Mouse (Mus musculus) spleen, postnatal 10 days (tissue): ENCODE measurements around the gene Insrr.

Experiments used
- DNase-seq, 2 experiments: peaks; one replicate each; pipeline ENCODE4 v3.0.0; 2021 to 2022; ENCODE audit warnings: low spot score in 2 of 2

The Insrr gene

DNA sequence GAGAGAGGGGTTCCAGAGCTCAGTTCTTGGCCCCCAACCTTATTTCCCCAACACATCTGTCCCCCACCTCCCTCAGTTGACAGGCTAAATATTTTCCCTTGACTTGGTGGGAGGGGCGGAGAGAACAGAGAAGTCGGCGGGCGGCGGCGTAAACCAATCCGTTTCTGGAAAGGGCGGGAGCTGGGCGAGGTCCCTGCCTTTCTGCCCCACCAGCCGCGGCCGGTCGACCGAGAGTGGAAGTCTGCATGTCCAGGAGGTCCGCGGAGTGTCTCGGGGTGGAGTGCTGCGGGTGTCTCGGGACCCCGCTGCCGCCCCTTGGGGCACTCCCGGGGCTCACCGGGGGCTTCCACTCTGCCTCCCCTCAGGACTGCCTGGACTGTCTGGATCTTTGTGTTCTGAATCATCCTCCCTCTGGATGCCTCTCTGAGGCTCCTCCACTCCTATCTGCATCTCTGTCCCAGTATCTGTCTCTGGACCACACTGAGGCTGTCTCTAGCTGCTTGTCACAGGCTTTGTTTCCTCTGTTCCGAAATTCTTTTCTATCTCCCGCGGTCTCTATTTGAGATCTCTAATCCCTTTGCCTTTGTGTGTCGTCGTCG, at the start of gene Insrr:
TSS of gene Insrr (plus strand) at position 216 of the 599 bp plus-strand sequence.
- DNase-seq: peak in 1 of 2 experiments; percentile 30

GRCm38 (mm10) chr3:87748431-87748830, 48.3 kb upstream of the Insrr start, which contains the start of gene Lrrc71:
Lrrc71 (minus strand) TSS chr3:87748625.
- DNase-seq: no peak

DNA sequence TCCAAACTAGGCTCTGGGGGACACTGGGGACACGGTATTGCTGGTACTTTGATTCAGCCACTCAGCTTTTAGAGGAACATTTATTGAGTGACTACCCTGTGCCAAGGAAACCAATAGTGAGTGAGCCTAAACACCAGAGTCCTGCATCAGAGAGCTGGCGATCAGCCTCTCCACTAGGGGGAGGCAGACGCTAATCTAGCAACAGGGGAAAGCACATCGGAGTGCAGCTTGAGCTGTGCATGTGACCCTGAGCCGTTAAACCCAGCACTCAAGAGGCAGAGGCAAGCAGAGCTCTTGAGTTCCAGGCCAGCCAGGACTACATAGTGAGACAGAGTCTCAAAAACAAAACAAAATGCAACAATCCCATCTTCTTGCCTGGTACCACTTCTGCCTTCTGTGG, 47.7 kb upstream of the Insrr start:
- DNase-seq: peak in 1 of 2 experiments; percentile 62

DNA sequence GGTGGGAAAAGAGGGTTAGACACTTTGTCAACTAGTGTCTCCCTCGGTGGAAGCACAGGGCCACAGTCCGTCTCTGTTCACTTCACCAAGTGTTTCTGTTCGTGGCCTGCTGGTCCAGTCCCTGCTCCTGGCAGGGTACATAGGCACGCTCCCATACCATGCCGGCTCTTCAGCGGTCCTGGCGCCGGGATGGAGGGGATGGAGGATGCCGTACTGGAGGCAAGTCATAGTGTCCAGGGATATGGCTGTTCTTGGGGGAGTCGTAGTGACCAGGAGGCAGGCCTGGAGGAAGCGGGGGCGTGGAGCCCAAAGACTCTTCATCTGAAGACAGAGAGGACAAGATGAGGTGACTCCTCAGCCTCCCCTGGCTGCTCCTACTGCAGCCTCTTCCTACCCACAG, 46.8 kb upstream of the Insrr start:
- no peak for DNase-seq

DNA sequence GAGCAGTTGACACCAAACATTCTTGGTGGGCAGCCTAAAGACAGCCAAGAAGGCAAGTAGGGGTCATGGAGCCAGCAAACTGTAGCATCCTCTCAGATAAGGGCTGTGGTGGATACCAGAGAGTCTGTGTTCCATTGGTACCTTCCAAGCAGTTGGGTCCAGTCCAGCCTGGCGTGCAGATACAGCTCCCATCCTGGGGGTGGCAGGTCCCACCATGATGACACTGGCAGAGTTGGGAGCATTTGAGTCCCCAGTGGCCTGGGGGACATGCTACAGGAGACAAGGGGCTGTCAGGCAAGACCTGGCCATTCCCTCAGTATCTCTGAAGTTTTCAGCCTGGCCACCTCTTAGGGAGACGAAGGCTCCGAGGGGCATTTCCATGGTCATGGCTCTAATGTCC, 44.2 kb upstream of the Insrr start:
- DNase-seq: no peak

- DNase-seq: no peak
Observed at GRCm38 (mm10) chr3:87753829-87754228, 42.9 kb upstream of the Insrr start.

DNA sequence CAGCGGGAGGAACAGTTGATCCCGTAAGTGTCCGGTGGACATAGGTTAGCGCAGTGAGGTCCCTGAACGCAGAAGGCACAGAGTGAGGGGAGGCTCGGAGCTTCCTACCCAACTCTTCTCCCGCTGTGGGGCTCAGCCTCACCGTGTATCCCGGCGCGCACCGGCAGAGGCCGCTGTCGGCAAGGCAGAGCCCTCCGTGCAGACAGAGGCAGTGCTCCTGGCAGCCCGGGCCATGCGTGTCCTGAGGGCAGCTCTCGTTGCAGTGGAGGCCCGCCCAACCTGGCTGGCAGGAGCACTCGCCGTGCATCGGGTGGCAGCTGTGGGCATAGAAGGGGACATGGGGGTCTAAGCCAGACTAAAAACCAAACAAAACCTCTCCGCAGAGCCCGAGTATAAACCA, 40.8 kb upstream of the Insrr start:
- peak; percentile 66 to 86 for DNase-seq

DNA sequence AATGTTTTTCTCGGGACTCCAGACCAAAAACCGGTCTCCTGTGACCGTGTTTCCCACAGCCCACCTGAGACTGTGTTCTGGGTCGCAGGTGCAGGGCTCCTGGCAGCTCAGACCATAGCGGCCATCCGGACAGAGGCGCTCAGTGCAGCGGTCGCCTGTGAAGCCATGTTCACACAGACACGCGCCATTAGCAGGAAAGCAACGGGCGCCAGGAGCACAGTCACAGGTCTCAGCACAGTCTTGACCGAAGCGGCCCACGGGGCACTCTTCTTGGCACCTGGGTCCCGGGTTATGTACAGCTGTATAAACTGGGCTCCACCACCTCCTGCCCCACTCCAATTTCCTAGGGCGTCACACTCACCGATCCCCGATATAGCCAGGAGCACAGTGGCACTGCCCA, 40.3 kb upstream of the Insrr start:
- DNase-seq: no peak

DNA sequence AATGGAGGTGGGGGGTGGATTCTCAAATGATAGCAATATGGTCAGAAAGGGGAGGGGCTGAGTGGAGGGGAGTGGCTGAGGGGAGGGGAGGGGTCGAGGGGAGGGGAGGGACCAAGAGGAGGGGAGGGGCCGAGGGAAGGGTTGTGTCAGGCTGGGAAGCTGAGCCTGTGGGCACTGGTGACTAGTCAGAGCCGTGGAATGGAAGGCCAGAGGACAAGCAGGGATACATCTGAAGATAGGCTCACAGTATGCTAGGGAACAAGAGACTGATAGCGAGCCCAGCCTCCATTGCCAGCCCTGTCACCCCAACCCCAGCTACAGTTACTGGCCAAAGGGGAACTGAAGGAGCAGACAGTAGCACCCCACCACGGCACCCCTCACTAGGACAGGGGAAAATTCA, 38.1 kb upstream of the Insrr start:
- no peak for DNase-seq

- no peak for DNase-seq
Observed at GRCm38 (mm10) chr3:87761408-87762375, 35.1 kb upstream of the Insrr start.

GRCm38 (mm10) chr3:87763202-87763601, 33.5 kb upstream of the Insrr start:
- no peak for DNase-seq

GRCm38 (mm10) chr3:87763683-87764289, 33.0 kb upstream of the Insrr start:
- peak in 1 of 2 experiments; percentile 42 for DNase-seq

GRCm38 (mm10) chr3:87764506-87764905, 32.2 kb upstream of the Insrr start:
- DNase-seq: no peak

GRCm38 (mm10) chr3:87765091-87765490, 31.7 kb upstream of the Insrr start:
- DNase-seq: peak; percentile 19 to 72

- no peak for DNase-seq
Observed at GRCm38 (mm10) chr3:87765631-87766283, 31.0 kb upstream of the Insrr start.

DNA sequence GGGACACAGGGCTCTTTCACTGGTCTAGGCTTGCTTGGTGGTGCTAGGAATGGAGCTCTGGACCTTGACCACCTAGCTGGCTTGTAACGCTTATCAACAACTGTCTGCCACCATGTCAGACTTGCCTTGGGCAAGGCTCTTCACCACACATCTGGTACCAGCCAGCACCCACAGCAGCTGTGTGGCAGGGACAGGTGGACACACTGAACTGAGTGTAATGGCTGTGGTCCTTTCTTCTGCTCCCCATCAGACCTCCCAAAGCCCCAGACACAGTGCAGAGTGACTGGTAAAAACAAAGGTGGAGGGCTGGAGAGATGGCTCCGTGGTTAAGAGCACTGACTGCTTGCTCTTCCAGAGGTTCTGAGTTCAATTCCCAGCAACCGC, 30.5 kb upstream of the Insrr start:
- DNase-seq: no peak

GRCm38 (mm10) chr3:87767764-87768163, 29.0 kb upstream of the Insrr start:
- DNase-seq: no peak

DNA sequence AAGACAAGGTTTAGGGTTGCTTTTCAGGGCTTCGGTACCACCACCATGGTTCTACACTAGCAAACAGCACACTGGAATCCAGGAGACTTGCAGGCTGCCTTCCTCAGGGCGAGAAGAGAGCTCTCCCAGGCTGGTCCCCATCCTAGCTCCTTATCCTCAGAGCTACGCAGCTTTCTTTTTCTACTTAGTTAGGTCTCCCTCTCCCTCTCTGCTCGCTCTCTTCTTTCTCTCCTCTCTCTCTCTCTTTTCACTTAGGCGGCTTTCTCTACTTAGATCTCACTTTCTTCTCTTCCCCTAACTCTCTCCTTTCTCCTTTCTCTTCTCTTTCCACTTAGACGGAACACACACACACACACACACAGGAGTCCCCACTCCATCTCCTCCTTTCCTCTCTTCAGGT, 28.3 kb upstream of the Insrr start:
- DNase-seq: no peak

GRCm38 (mm10) chr3:87768844-87769243, 27.9 kb upstream of the Insrr start:
- peak; percentile 57 to 81 for DNase-seq

DNA sequence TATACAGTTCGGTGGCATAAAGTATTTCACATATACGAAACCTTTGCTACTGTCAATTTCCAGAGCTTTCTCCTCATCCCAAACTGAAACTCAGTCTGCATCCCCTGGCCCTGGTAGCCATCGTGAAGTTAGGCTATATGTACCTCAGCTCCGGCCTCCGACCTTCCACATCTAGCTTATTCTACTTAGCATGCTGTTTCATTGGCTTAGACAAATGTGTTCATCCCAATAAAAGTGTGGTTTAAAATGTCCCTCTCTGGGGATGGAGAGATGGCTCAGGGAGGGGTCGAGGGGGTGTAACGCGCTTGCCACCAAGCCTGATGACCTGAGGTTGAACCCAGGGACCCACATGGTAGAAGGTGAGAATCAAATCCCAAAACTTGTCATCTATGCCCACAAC, 27.2 kb upstream of the Insrr start:
- DNase-seq: no peak

DNA sequence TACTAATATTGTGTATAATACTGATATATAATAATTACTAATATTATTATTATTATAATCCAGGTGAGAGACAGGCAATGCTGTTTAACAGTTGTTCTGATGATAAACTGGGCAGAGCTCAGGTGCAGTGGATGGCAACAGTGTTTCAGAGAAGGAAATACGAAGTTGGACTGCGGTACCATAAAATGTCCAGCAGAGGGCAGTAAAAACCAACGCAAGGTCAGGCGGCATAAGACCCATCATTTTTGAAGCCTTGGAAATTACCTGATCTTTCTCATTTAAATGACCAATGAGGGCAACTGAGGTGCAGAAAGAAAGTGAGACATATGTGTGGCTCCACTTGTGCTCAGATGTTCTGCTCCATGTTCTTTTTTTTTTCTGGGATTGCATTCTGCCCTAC, 26.5 kb upstream of the Insrr start:
- DNase-seq: peak in 1 of 2 experiments; percentile 58

DNA sequence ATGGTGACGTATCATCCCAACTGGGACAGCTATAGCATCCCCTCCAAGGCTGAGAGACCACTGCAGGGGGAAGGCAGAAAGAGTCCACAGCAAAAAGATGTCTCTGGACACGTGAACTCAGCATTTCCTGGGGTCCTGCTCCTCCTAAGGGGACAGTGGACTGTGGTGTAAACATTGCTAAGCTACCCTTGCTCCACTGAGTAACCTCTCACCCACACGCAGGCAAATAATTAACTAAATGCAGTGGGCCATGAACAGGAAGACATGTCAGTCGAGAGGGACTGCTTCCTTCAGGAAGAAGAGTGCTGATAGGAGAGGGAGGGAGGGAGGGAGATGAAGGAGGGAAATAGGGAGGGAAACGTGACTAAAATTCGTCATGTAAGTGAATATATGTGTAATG, 25.7 kb upstream of the Insrr start:
- DNase-seq: no peak
